Mouse (Mus musculus) olfactory bulb, adult 2 months (tissue): ENCODE measurements around the gene Tmem106c.

Experiments used
- CTCF ChIP-seq: fragments of 200-500 bp; IDR thresholded peaks from 2 replicates; pipeline ENCODE4 v1.5.1; 2012; ENCODE audit warnings: low read depth, mild to moderate bottlenecking, low read length, moderate library complexity; ENCODE audit not compliant: insufficient read depth
- POLR2A ChIP-seq: fragments of 200-500 bp; IDR thresholded peaks from 2 replicates; pipeline ENCODE4 v1.6.1; 2012; ENCODE audit warnings: mild to moderate bottlenecking, low read depth, low read length, moderate library complexity; ENCODE audit not compliant: insufficient read depth

DNA sequence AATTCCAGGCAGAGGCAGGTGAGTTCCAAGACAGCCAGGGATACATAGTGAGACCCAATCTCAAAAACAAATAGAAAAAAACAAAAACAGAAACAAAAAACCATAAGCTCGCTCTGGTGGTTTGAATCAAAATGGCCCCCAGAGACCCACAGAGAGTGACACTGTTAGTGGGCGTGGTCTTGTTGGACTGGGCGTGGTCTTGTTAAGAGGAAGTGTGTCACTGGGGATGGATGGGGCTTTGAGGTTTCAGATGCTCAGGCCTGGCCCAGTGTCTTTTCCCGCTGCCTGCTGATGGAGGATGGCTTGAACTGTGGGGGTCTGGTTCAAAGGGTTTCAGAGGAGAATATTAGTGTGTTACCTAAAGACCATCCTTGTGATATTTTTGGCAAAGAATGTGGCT is 53.9 kb downstream of the Tmem106c start:
- no peak for TF ChIP-seq CTCF
- no peak for TF ChIP-seq POLR2A
